In the genomic region with DNA sequence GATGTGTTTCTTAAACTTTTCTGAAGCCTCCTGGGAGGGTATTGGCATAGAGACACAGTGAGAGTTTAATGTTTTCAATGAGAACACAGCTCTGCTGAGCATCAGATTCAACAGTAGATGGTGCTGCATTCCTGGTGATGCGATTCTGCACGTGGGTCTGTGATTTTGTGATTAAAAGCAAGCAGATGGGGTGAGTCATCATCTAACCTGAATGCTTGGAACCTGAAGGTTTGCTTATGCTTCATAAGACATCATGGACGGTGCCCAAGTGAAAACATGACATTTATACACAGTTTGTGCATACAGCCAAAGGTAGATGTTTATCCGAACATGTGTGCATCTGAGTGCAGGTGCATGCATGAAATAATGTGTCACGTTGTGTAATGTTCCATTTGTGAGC, we compare ENCODE assay signal across 12 mouse cellular contexts. TPM values are rescaled to one million over a fixed set of nuclear protein-coding genes. Genes with fewer than 3 reads are reported as not detected.
DNase-seq lines count a peak whose midpoint lies in the region; ATAC-seq and TF ChIP-seq lines count a peak whose summit lies in the region.
"Had no signal": no experiment of that assay in that cellular context is flagged by ENCODE, and none has a peak within 500 bp of the region (broad histone marks: within the 10 kb centered on the region; RNA-seq: fewer than 3 reads in every experiment).

No protein-coding gene starts in this region.

- no peaks in the 10 kb centered on the region for H3K36me3 ChIP-seq in kidney, postnatal 0 days (ENCODE audit: insufficient read depth, low read length)
- H3K36me3 ChIP-seq in kidney, embryonic 14.5 days (ENCODE audit: control insufficient read depth, insufficient read depth, low read length): no peaks in the 10 kb centered on the region
- H3K36me3 ChIP-seq: embryonic facial prominence, embryonic 10.5 days had no signal

- no peak for ATAC-seq in kidney, postnatal 0 days (replicated peaks; ENCODE audit: low FRiP score, low read depth)
- ATAC-seq in kidney, embryonic 14.5 days (ENCODE audit: low FRiP score, low TSS enrichment): no peak
- ATAC-seq: forebrain, embryonic 14.5 days had no signal

- H3K4me3 ChIP-seq in kidney, postnatal 0 days (replicated peaks; ENCODE audit: low read depth, low read length): no peak overlapping the region
- H3K4me3 ChIP-seq in kidney, embryonic 14.5 days (ENCODE audit: low read length): no peak overlapping the region
- H3K4me3 ChIP-seq: embryonic facial prominence, embryonic 10.5 days had no signal

- H3K27me3 ChIP-seq in kidney, postnatal 0 days (ENCODE audit: insufficient read depth, low read length): no peaks in the 10 kb centered on the region
- H3K27me3 ChIP-seq in kidney, embryonic 14.5 days (ENCODE audit: control insufficient read depth, insufficient read depth, low read length): no peaks in the 10 kb centered on the region

- no peaks in the 10 kb centered on the region for H3K9me3 ChIP-seq in kidney, postnatal 0 days (replicated peaks; ENCODE audit: low read length)
- no peaks in the 10 kb centered on the region for H3K9me3 ChIP-seq in kidney, embryonic 14.5 days (ENCODE audit: control insufficient read depth, low read length)
- H3K9me3 ChIP-seq: embryonic facial prominence, embryonic 10.5 days had no signal

- peak; percentile 11 for DNase-seq in kidney, postnatal 0 days (ENCODE audit: low spot score)
- no peak for DNase-seq in kidney, adult 9 months
- DNase-seq in CD4-positive, CD25-positive, alpha-beta regulatory T cell, adult 2 months (ENCODE audit: low read depth, low spot score): peak; percentile 28
- peak; percentile 57 for DNase-seq in cerebellum, adult 8-10 months
- DNase-seq in left cerebral cortex, postnatal 14 days (ENCODE audit: low spot score in 2 of 2): peak; percentile 49 to 80
- no peak for DNase-seq in spleen, postnatal 10 days (ENCODE audit: low spot score in 2 of 2)
- DNase-seq in heart, postnatal 10 days: no peak
- DNase-seq: heart, adult 11 months; lung, embryonic 14.5 days had no signal

- no peak overlapping the region for H3K9ac ChIP-seq in kidney, postnatal 0 days (ENCODE audit: low read depth, low read length)
- H3K9ac ChIP-seq in kidney, embryonic 14.5 days (ENCODE audit: low read depth, low read length): no peak overlapping the region
- H3K9ac ChIP-seq: lung, embryonic 14.5 days had no signal

- no peaks in the 10 kb centered on the region for H3K4me1 ChIP-seq in kidney, postnatal 0 days (replicated peaks; ENCODE audit: insufficient read depth, low read length)
- H3K4me1 ChIP-seq in kidney, embryonic 14.5 days (ENCODE audit: control insufficient read depth, insufficient read depth, low read length): no peaks in the 10 kb centered on the region
- H3K4me1 ChIP-seq: embryonic facial prominence, embryonic 10.5 days had no signal

- peak; percentile 51; the same call in 1 of the 2 replicates for TF ChIP-seq CTCF in kidney, postnatal 0 days (IDR thresholded peaks at IDR 0.05; ENCODE audit: low read depth)

- intact Hi-C loops in left cerebral cortex, postnatal 14 days (cut with DNase I): no loop called here
- intact Hi-C loops in heart, postnatal 10 days (cut with DNase I): no loop called here

- 68% methylated on average over 5 of the region's 5 CpGs for WGBS in kidney, postnatal 0 days
- WGBS in kidney, embryonic 14.5 days: 77% methylated on average over 5 of the region's 5 CpGs

- no peak overlapping the region for H3K27ac ChIP-seq in kidney, postnatal 0 days
- no peak overlapping the region for H3K27ac ChIP-seq in kidney, embryonic 14.5 days (ENCODE audit: low read depth, low read length)
- H3K27ac ChIP-seq: embryonic facial prominence, embryonic 10.5 days had no signal

- H3K4me2 ChIP-seq in kidney, postnatal 0 days (ENCODE audit: low read length): no peak overlapping the region
- no peak overlapping the region for H3K4me2 ChIP-seq in kidney, embryonic 14.5 days (replicated peaks; ENCODE audit: low read depth, low read length)
- H3K4me2 ChIP-seq: lung, embryonic 14.5 days had no signal

RNA-seq across cellular contexts. Expression of gene Inpp5b, which starts 29.0 kb away (rescaled TPM):
- 21.8 and 27.0 TPM in 2 replicates for polyA plus RNA-seq in kidney, postnatal 0 days (2015; fragmentation: Nextera tagmentation; extraction: Ambion mirVana)
- total RNA-seq in left cerebral cortex, postnatal 14 days (2021): 10 to 100 TPM; 35.3 to 42.5 TPM
- total RNA-seq in heart, postnatal 10 days (2021): 10 to 100 TPM; 10.1 to 14.9 TPM
- polyA plus RNA-seq in kidney, embryonic 14.5 days (2014; fragmentation: Nextera tagmentation; extraction: Ambion mirVana): 22.2 and 26.4 TPM in 2 replicates

RNA-seq across cellular contexts. Expression of gene Mtf1, which starts 31.3 kb away (rescaled TPM):
- 11.3 and 14.8 TPM in 2 replicates for polyA plus RNA-seq in kidney, postnatal 0 days (2015; fragmentation: Nextera tagmentation; extraction: Ambion mirVana)
- total RNA-seq in left cerebral cortex, postnatal 14 days (2021): 10 to 100 TPM; 24.5 to 25.8 TPM
- 10 to 100 TPM; 17.4 to 17.6 TPM for total RNA-seq in heart, postnatal 10 days (2021)
- polyA plus RNA-seq in kidney, embryonic 14.5 days (2014; fragmentation: Nextera tagmentation; extraction: Ambion mirVana): 13.7 and 17.5 TPM in 2 replicates

RNA-seq across cellular contexts. Expression of gene Sf3a3, which starts 56.0 kb away (rescaled TPM):
- 92.4 and 103 TPM in 2 replicates for polyA plus RNA-seq in kidney, postnatal 0 days (2015; fragmentation: Nextera tagmentation; extraction: Ambion mirVana)
- 10 to 100 TPM; 31.1 to 32.2 TPM for total RNA-seq in left cerebral cortex, postnatal 14 days (2021)
- 10 to 100 TPM; 26.2 to 32.5 TPM for total RNA-seq in heart, postnatal 10 days (2021)
- polyA plus RNA-seq in kidney, embryonic 14.5 days (2014; fragmentation: Nextera tagmentation; extraction: Ambion mirVana): 177 and 183 TPM in 2 replicates

Comparison
In these comparisons a context has a peak if more than half of its experiments do, and no peak if none do; other contexts are left out.
1. DNase-seq: peak in kidney, postnatal 0 days (single experiment), CD4-positive, CD25-positive, alpha-beta regulatory T cell, adult 2 months (single experiment), cerebellum, adult 8-10 months (single experiment) and left cerebral cortex, postnatal 14 days (2 of 2); none in kidney, adult 9 months (single experiment), spleen, postnatal 10 days (0 of 2) and heart, postnatal 10 days (0 of 2).